Mouse (Mus musculus) heart, adult 2 months (tissue): ENCODE results near the gene Zfp488.

ENCODE experiments used
- CTCF ChIP-seq: fragments of 200-600 bp; IDR thresholded peaks from 2 replicates; pipeline ENCODE4 v1.8.1; 2022; ENCODE audit warnings: antibody characterized with exemption, mild to moderate bottlenecking, moderate library complexity
- EP300 ChIP-seq: fragments of 200-500 bp; IDR thresholded peaks from 2 replicates; pipeline ENCODE4 v1.6.1; 2011; ENCODE audit warnings: low read depth, low read length, control low read depth; ENCODE audit not compliant: insufficient read depth

- TF ChIP-seq EP300 (no peak), CTCF (no peak)
Measured at GRCm38 (mm10) chr14:33991971-33992370, 13.4 kb upstream of the Zfp488 start.
